Mouse (Mus musculus): Measurements from ENCODE around the gene Ncoa7.

GRCm38 (mm10) chr10:30655655-30656054, 147.5 kb downstream of the Ncoa7 start:
- TF ChIP-seq CTCF (IDR thresholded peaks at IDR 0.05; ENCODE audit: extremely low read depth, insufficient read depth, low read length) = no peak
- no peak for TF ChIP-seq POLR2A (IDR thresholded peaks at IDR 0.05; ENCODE audit: extremely low read depth, insufficient read depth, low read length)
